Comparison of ENCODE assay signal across 24 mouse cellular contexts in the genomic region with DNA sequence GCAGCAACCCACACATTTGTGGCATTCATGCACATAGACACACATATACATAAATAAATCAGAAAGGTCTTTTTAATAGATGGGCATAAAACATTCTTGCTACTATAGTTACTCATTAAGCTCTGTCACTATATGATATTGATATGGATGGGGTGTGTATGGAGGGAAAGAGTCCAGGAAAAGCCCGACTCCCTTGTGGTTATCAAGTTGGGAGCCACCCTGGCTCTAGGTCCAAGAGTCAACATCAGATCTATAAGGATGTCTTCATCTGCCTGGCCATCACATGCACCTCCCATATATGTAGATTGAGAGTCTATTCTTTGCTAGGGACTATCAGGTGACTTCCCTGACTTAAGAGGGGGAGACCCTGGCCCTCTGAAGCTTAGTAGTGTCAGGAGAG. TPM values are rescaled to one million over a fixed set of nuclear protein-coding genes. Genes with fewer than 3 reads are reported as not detected.
DNase-seq lines count a peak whose midpoint lies in the region; ATAC-seq and TF ChIP-seq lines count a peak whose summit lies in the region.
"Had no signal": no experiment of that assay in that cellular context is flagged by ENCODE, and none has a peak within 500 bp of the region (broad histone marks: within the 10 kb centered on the region; RNA-seq: fewer than 3 reads in every experiment).

No protein-coding gene starts in this region.

- H3K27ac ChIP-seq in kidney, adult 2 months (ENCODE audit: insufficient read depth, low read depth, low read length), result 0 out of 2 replicates have a peak overlapping the region, but pooled peaks have one; percentile 9
- H3K27ac ChIP-seq in kidney, embryonic 14.5 days (ENCODE audit: low read depth, low read length), result no peak overlapping the region
- H3K27ac ChIP-seq in ES-Bruce4 (ENCODE audit: insufficient read depth, low read length), result peak overlapping the region; percentile 4; the same call in 1 of the 2 replicates
- H3K27ac ChIP-seq in intestine, embryonic 15.5 days, result no peak overlapping the region
- peak overlapping the region; percentile 54 for H3K27ac ChIP-seq in intestine, postnatal 0 days (ENCODE audit: low read depth, low read length)
- H3K27ac ChIP-seq: embryonic facial prominence, embryonic 10.5 days; embryonic facial prominence, embryonic 12.5 days; forebrain, embryonic 13.5 days; forebrain, embryonic 15.5 days had no signal

- no peak for DNase-seq in kidney, adult 2 months
- DNase-seq in retina, embryonic 14.5 days (ENCODE audit: low spot score), result no peak
- no peak for DNase-seq in heart, postnatal 14 days
- DNase-seq in urinary bladder, postnatal 36 days (ENCODE audit: low spot score in 2 of 2), result no peak
- DNase-seq: adrenal gland, adult 8-10 months; adrenal gland, postnatal 14 days; adrenal gland, postnatal 36 days; B cell, adult 2 months; cerebellum, adult 11-12 months; cerebellum, adult 2 months; cerebellum, adult 9-10 months; cerebellum, postnatal 10 days; cerebellum, postnatal 25 days had no signal

- no peaks in the 10 kb centered on the region for H3K36me3 ChIP-seq in kidney, adult 2 months (ENCODE audit: control insufficient read depth, insufficient read depth, low read length)
- no peaks in the 10 kb centered on the region for H3K36me3 ChIP-seq in kidney, embryonic 14.5 days (ENCODE audit: control insufficient read depth, insufficient read depth, low read length)
- H3K36me3 ChIP-seq in ES-Bruce4 (ENCODE audit: control insufficient read depth, insufficient read depth, low read length, poor library complexity, severe bottlenecking), result peaks cover 8% of the 10 kb centered on the region
- no peaks in the 10 kb centered on the region for H3K36me3 ChIP-seq in intestine, embryonic 15.5 days
- H3K36me3 ChIP-seq in intestine, postnatal 0 days (ENCODE audit: control insufficient read depth, insufficient read depth), result peaks cover 5% of the 10 kb centered on the region; the same call in 1 of the 2 replicates
- H3K36me3 ChIP-seq: embryonic facial prominence, embryonic 10.5 days; embryonic facial prominence, embryonic 12.5 days; forebrain, embryonic 15.5 days had no signal

- no peak overlapping the region for H3K4me3 ChIP-seq in kidney, adult 2 months (ENCODE audit: insufficient read depth, low read depth, low read length)
- no peak overlapping the region for H3K4me3 ChIP-seq in kidney, embryonic 14.5 days (ENCODE audit: low read length)
- no peak overlapping the region for H3K4me3 ChIP-seq in ES-Bruce4 (ENCODE audit: low read depth, low read length)
- H3K4me3 ChIP-seq in intestine, embryonic 15.5 days (replicated peaks), result no peak overlapping the region
- H3K4me3 ChIP-seq in intestine, postnatal 0 days (ENCODE audit: low read depth, low read length), result no peak overlapping the region
- H3K4me3 ChIP-seq: embryonic facial prominence, embryonic 10.5 days; embryonic facial prominence, embryonic 12.5 days; forebrain, embryonic 13.5 days; forebrain, embryonic 15.5 days had no signal

- no peak overlapping the region for H3K4me2 ChIP-seq in kidney, embryonic 14.5 days (replicated peaks; ENCODE audit: low read depth, low read length)
- H3K4me2 ChIP-seq in intestine, embryonic 15.5 days (replicated peaks), result no peak overlapping the region
- 0 out of 2 replicates have a peak overlapping the region, but pooled peaks have one; percentile 1 for H3K4me2 ChIP-seq in intestine, postnatal 0 days (replicated peaks; ENCODE audit: low read depth)
- H3K4me2 ChIP-seq: embryonic facial prominence, embryonic 12.5 days; forebrain, embryonic 13.5 days; forebrain, embryonic 15.5 days had no signal

- H3K9ac ChIP-seq in kidney, embryonic 14.5 days (ENCODE audit: low read depth, low read length), result no peak overlapping the region
- no peak overlapping the region for H3K9ac ChIP-seq in ES-Bruce4 (ENCODE audit: low read depth, poor library complexity, severe bottlenecking)
- H3K9ac ChIP-seq in intestine, embryonic 15.5 days, result no peak overlapping the region
- no peak overlapping the region for H3K9ac ChIP-seq in intestine, postnatal 0 days (ENCODE audit: low read depth, low read length)
- H3K9ac ChIP-seq: embryonic facial prominence, embryonic 12.5 days; forebrain, embryonic 13.5 days; forebrain, embryonic 15.5 days had no signal

- no peaks in the 10 kb centered on the region for H3K27me3 ChIP-seq in kidney, adult 2 months (replicated peaks; ENCODE audit: control insufficient read depth, insufficient read depth, low read length)
- no peaks in the 10 kb centered on the region for H3K27me3 ChIP-seq in kidney, embryonic 14.5 days (ENCODE audit: control insufficient read depth, insufficient read depth, low read length)
- no peaks in the 10 kb centered on the region for H3K27me3 ChIP-seq in ES-Bruce4 (ENCODE audit: control insufficient read depth, insufficient read depth, low read length, poor library complexity, severe bottlenecking)
- no peaks in the 10 kb centered on the region for H3K27me3 ChIP-seq in intestine, embryonic 15.5 days (replicated peaks)
- no peaks in the 10 kb centered on the region for H3K27me3 ChIP-seq in intestine, postnatal 0 days (replicated peaks; ENCODE audit: control insufficient read depth, insufficient read depth, low read length)
- H3K27me3 ChIP-seq: CH12.LX; embryonic facial prominence, embryonic 12.5 days; forebrain, embryonic 13.5 days; forebrain, embryonic 15.5 days had no signal

- H3K4me1 ChIP-seq in kidney, adult 2 months (ENCODE audit: control insufficient read depth, insufficient read depth, low read length), result peaks cover 6% of the 10 kb centered on the region
- H3K4me1 ChIP-seq in kidney, embryonic 14.5 days (ENCODE audit: control insufficient read depth, insufficient read depth, low read length), result peaks cover 6% of the 10 kb centered on the region; the same call in 1 of the 2 replicates
- peaks cover 3% of the 10 kb centered on the region for H3K4me1 ChIP-seq in ES-Bruce4 (ENCODE audit: control insufficient read depth, insufficient read depth, low read length)
- peaks cover 3% of the 10 kb centered on the region; the same call in 1 of the 2 replicates for H3K4me1 ChIP-seq in intestine, embryonic 15.5 days (replicated peaks)
- H3K4me1 ChIP-seq in intestine, postnatal 0 days (replicated peaks; ENCODE audit: control insufficient read depth, insufficient read depth, low read length), result peaks cover 10% of the 10 kb centered on the region
- H3K4me1 ChIP-seq: forebrain, embryonic 13.5 days; forebrain, embryonic 15.5 days had no signal

- ATAC-seq in kidney, embryonic 14.5 days (ENCODE audit: low FRiP score, low TSS enrichment), result no peak
- ATAC-seq in intestine, embryonic 15.5 days, result peak; percentile 18
- peak; percentile 68 for ATAC-seq in intestine, postnatal 0 days
- ATAC-seq: activated CD4-positive, CD25-positive, alpha-beta regulatory T cell, adult 4 months; CD4-positive, CD25-positive, alpha-beta regulatory T cell, adult 4 months; forebrain, embryonic 13.5 days; forebrain, embryonic 15.5 days had no signal

- WGBS in kidney, adult 2 months, result 93% methylated on average over 1 of the region's 1 CpGs
- 92% methylated on average over 1 of the region's 1 CpGs for WGBS in kidney, embryonic 14.5 days
- WGBS in intestine, embryonic 15.5 days, result 87% methylated on average over 1 of the region's 1 CpGs
- 43% methylated on average over 1 of the region's 1 CpGs for WGBS in intestine, postnatal 0 days

- TF ChIP-seq CTCF in kidney, adult 2 months (conservative IDR thresholded peaks at IDR 0.05; ENCODE audit: insufficient read depth, insufficient read length, low read depth, low read length), result no peak
- TF ChIP-seq CTCF in ES-Bruce4 (IDR thresholded peaks at IDR 0.05; ENCODE audit: low read depth, low read length), result no peak
- no peak for TF ChIP-seq CTCF in intestine, postnatal 0 days (IDR thresholded peaks at IDR 0.05; ENCODE audit: low read depth)

- H3K9me3 ChIP-seq in kidney, embryonic 14.5 days (ENCODE audit: control insufficient read depth, low read length), result no peaks in the 10 kb centered on the region
- H3K9me3 ChIP-seq in ES-Bruce4 (replicated peaks; ENCODE audit: control insufficient read depth, insufficient read depth, low read length, poor library complexity, severe bottlenecking), result peaks cover 4% of the 10 kb centered on the region; the same call in 1 of the 2 replicates
- no peaks in the 10 kb centered on the region for H3K9me3 ChIP-seq in intestine, embryonic 15.5 days
- no peaks in the 10 kb centered on the region for H3K9me3 ChIP-seq in intestine, postnatal 0 days (ENCODE audit: control insufficient read depth)
- H3K9me3 ChIP-seq: embryonic facial prominence, embryonic 10.5 days; embryonic facial prominence, embryonic 12.5 days; forebrain, embryonic 13.5 days; forebrain, embryonic 15.5 days had no signal

- TF ChIP-seq POLR2A in kidney, adult 2 months (IDR thresholded peaks at IDR 0.05; ENCODE audit: low read depth, low read length), result no peak
- TF ChIP-seq POLR2A in ES-Bruce4 (IDR thresholded peaks at IDR 0.05; ENCODE audit: insufficient read depth, low read length), result no peak

- intact Hi-C loops in heart, postnatal 14 days (cut with DNase I), result no loop called here

- TF ChIP-seq EP300 in ES-Bruce4 (IDR thresholded peaks at IDR 0.05; ENCODE audit: insufficient read depth, low read depth, low read length), result no peak

RNA-seq across cellular contexts. Expression of gene Pfkp, which starts 7.1 kb away (rescaled TPM):
- 69.4 and 74.6 TPM in 2 replicates for polyA plus RNA-seq in kidney, adult 2 months (2012; rRNA removed)
- 9.6 and 16.7 TPM in 2 replicates for polyA plus RNA-seq in kidney, embryonic 14.5 days (2014; fragmentation: Nextera tagmentation; extraction: Ambion mirVana)
- 101 and 108 TPM in 2 replicates for polyA plus RNA-seq in ES-Bruce4 (2011; ENCODE audit: insufficient read depth, insufficient read length, low read depth, missing spikeins)
- 98.5 and 102 TPM in 2 replicates for polyA plus RNA-seq in intestine, embryonic 15.5 days (2015; fragmentation: Nextera tagmentation; extraction: Ambion mirVana)
- polyA plus RNA-seq in intestine, postnatal 0 days (2015; fragmentation: Nextera tagmentation; extraction: Ambion mirVana), result 75.7 and 77.6 TPM in 2 replicates
- 10 to 100 TPM; 72.9 to 74.6 TPM for total RNA-seq in heart, postnatal 14 days (2021)

Comparison
In these comparisons a context has a peak if more than half of its experiments do, and no peak if none do; other contexts are left out.
1. H3K27ac ChIP-seq: peak in kidney, adult 2 months (single experiment), ES-Bruce4 (single experiment) and intestine, postnatal 0 days (single experiment); none in kidney, embryonic 14.5 days (single experiment) and intestine, embryonic 15.5 days (single experiment).